Mouse (Mus musculus): ENCODE data around the gene Lrrc56. TPM values are rescaled to one million over a fixed set of nuclear protein-coding genes. Genes with fewer than 3 reads are reported as not detected.
A peak's percentile ranks its signal among the peaks of the same experiment; 100 is the strongest.

Lrrc56 gene
- polyA plus RNA-seq, 2 experiments, result 10.4 to 15.3 TPM

- WGBS (ENCODE audit: insufficient replicate concordance), result 73% methylated on average over 4 of the region's 4 CpGs
- Histone ChIP-seq H3K27me3 (ENCODE audit: control insufficient read depth, insufficient read depth, low read length) (no peaks in the 10 kb centered on the region), H3K4me3 (ENCODE audit: insufficient read depth in 1 of 2, low read depth in 2 of 2, low read length in 2 of 2) (no peak overlapping the region), H3K9ac (replicated peaks) (no peak overlapping the region), H3K27ac (no peak overlapping the region), H3K36me3 (replicated peaks; ENCODE audit: control insufficient read depth, insufficient read depth, low read depth) (no peaks in the 10 kb centered on the region), H3K9me3 (ENCODE audit: control insufficient read depth, low read length) (no peaks in the 10 kb centered on the region), H3K4me2 (ENCODE audit: low read depth) (no peak overlapping the region), H3K4me1 (replicated peaks; ENCODE audit: control insufficient read depth in 2 of 2, insufficient read depth in 2 of 2, low read length in 1 of 2) (peaks cover 19 to 20% of the 10 kb centered on the region in 2 experiments)
- ATAC-seq (ENCODE audit: insufficient read depth) (no peak), DNase-seq (ENCODE audit: low read depth in 3 of 3, low spot score in 3 of 3) (no peak)
- TF ChIP-seq CTCF (IDR thresholded peaks at IDR 0.05; ENCODE audit: low read depth), result peak; percentile 14; the same call in 1 of the 2 replicates
- no peak for TF ChIP-seq EP300 (IDR thresholded peaks at IDR 0.05; ENCODE audit: low read depth)
Measured at GRCm38 (mm10) chr7:141175068-141175467, 18.9 kb upstream of the Lrrc56 start.

GRCm38 (mm10) chr7:141176173-141176572 lies 17.8 kb upstream of the Lrrc56 start:
- ATAC-seq (ENCODE audit: insufficient read depth) (no peak), DNase-seq (ENCODE audit: low read depth in 3 of 3, low spot score in 3 of 3) (peak; percentile 74 to 79 (median 76))
- Histone ChIP-seq H3K27me3 (ENCODE audit: control insufficient read depth, insufficient read depth, low read length) (no peaks in the 10 kb centered on the region), H3K9ac (replicated peaks) (no peak overlapping the region), H3K4me1 (replicated peaks; ENCODE audit: control insufficient read depth in 2 of 2, insufficient read depth in 2 of 2, low read length in 1 of 2) (peaks cover 10 to 11% of the 10 kb centered on the region in 2 experiments), H3K36me3 (replicated peaks; ENCODE audit: control insufficient read depth, insufficient read depth, low read depth) (no peaks in the 10 kb centered on the region), H3K4me3 (ENCODE audit: insufficient read depth in 1 of 2, low read depth in 2 of 2, low read length in 2 of 2) (no peak overlapping the region), H3K4me2 (ENCODE audit: low read depth) (no peak overlapping the region), H3K9me3 (ENCODE audit: control insufficient read depth, low read length) (no peaks in the 10 kb centered on the region), H3K27ac (no peak overlapping the region)
- WGBS (ENCODE audit: insufficient replicate concordance), result 3% methylated on average over 8 of the region's 8 CpGs
- TF ChIP-seq CTCF (IDR thresholded peaks at IDR 0.05; ENCODE audit: low read depth) (peak; percentile 97), EP300 (IDR thresholded peaks at IDR 0.05; ENCODE audit: low read depth) (no peak)

- peaks cover 0 to 6% of the 10 kb centered on the region in 2 experiments; a peak in 2 of 4 replicates for H3K4me1 ChIP-seq (replicated peaks; ENCODE audit: control insufficient read depth in 2 of 2, insufficient read depth in 2 of 2, low read length in 1 of 2)
- H3K9ac ChIP-seq (replicated peaks), result no peak overlapping the region
- H3K4me3 ChIP-seq (ENCODE audit: insufficient read depth in 1 of 2, low read depth in 2 of 2, low read length in 2 of 2), result no peak overlapping the region
- H3K9me3 ChIP-seq (ENCODE audit: control insufficient read depth, low read length), result no peaks in the 10 kb centered on the region
- no peak overlapping the region for H3K27ac ChIP-seq
- no peaks in the 10 kb centered on the region for H3K27me3 ChIP-seq (ENCODE audit: control insufficient read depth, insufficient read depth, low read length)
- WGBS (ENCODE audit: insufficient replicate concordance), result 79% methylated on average over 3 of the region's 3 CpGs
- peaks cover 26% of the 10 kb centered on the region for H3K36me3 ChIP-seq (replicated peaks; ENCODE audit: control insufficient read depth, insufficient read depth, low read depth)
- TF ChIP-seq EP300 (IDR thresholded peaks at IDR 0.05; ENCODE audit: low read depth) (no peak), CTCF (IDR thresholded peaks at IDR 0.05; ENCODE audit: low read depth) (no peak)
- DNase-seq (ENCODE audit: low read depth in 3 of 3, low spot score in 3 of 3) (no peak), ATAC-seq (ENCODE audit: insufficient read depth) (no peak)
- no peak overlapping the region for H3K4me2 ChIP-seq (ENCODE audit: low read depth)
Measured at GRCm38 (mm10) chr7:141188194-141188593, 5.8 kb upstream of the Lrrc56 start.

GRCm38 (mm10) chr7:141188733-141189132 lies 5.2 kb upstream of the Lrrc56 start:
- WGBS (ENCODE audit: insufficient replicate concordance), result 79% methylated on average over 3 of the region's 3 CpGs
- H3K27me3 ChIP-seq (ENCODE audit: control insufficient read depth, insufficient read depth, low read length), result no peaks in the 10 kb centered on the region
- H3K4me3 ChIP-seq (ENCODE audit: insufficient read depth in 1 of 2, low read depth in 2 of 2, low read length in 2 of 2), result no peak overlapping the region
- no peak overlapping the region for H3K9ac ChIP-seq (replicated peaks)
- ATAC-seq (ENCODE audit: insufficient read depth) (no peak), DNase-seq (ENCODE audit: low read depth in 3 of 3, low spot score in 3 of 3) (no peak)
- H3K27ac ChIP-seq, result no peak overlapping the region
- peaks cover 0 to 6% of the 10 kb centered on the region in 2 experiments; a peak in 2 of 4 replicates for H3K4me1 ChIP-seq (replicated peaks; ENCODE audit: control insufficient read depth in 2 of 2, insufficient read depth in 2 of 2, low read length in 1 of 2)
- H3K9me3 ChIP-seq (ENCODE audit: control insufficient read depth, low read length), result no peaks in the 10 kb centered on the region
- no peak overlapping the region for H3K4me2 ChIP-seq (ENCODE audit: low read depth)
- peaks cover 26% of the 10 kb centered on the region for H3K36me3 ChIP-seq (replicated peaks; ENCODE audit: control insufficient read depth, insufficient read depth, low read depth)
- TF ChIP-seq CTCF (IDR thresholded peaks at IDR 0.05; ENCODE audit: low read depth) (no peak), EP300 (IDR thresholded peaks at IDR 0.05; ENCODE audit: low read depth) (no peak)

DNA sequence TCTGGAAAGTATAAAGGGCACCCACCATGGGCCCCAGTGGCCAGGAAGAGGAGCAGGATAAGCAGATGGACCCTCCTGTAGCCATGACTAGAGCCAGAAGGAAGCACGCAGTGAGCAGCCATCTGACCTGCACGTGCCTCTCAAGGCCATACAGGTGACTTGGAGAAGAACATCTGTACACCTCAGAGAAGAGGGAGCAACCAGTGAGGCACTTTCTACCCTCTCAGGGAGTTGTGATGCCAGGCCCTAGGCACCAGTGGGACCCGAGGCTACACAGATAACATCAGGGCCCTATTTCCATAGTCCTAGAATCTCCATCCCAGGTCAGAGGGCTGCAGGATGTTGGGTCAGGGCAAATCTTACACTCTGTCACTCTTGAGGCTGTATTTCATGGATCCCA lies 3.7 kb upstream of the Lrrc56 start:
- Histone ChIP-seq H3K27ac (no peak overlapping the region), H3K4me3 (ENCODE audit: insufficient read depth in 1 of 2, low read depth in 2 of 2, low read length in 2 of 2) (no peak overlapping the region), H3K4me2 (ENCODE audit: low read depth) (no peak overlapping the region), H3K9me3 (ENCODE audit: control insufficient read depth, low read length) (no peaks in the 10 kb centered on the region), H3K4me1 (replicated peaks; ENCODE audit: control insufficient read depth in 2 of 2, insufficient read depth in 2 of 2, low read length in 1 of 2) (peaks cover 3 to 9% of the 10 kb centered on the region in 2 experiments), H3K27me3 (ENCODE audit: control insufficient read depth, insufficient read depth, low read length) (no peaks in the 10 kb centered on the region), H3K9ac (replicated peaks) (no peak overlapping the region), H3K36me3 (replicated peaks; ENCODE audit: control insufficient read depth, insufficient read depth, low read depth) (peaks cover 26% of the 10 kb centered on the region)
- 78% methylated on average over 3 of the region's 3 CpGs for WGBS (ENCODE audit: insufficient replicate concordance)
- ATAC-seq (ENCODE audit: insufficient read depth), result no peak
- no peak for DNase-seq (ENCODE audit: low read depth in 3 of 3, low spot score in 3 of 3)
- TF ChIP-seq EP300 (IDR thresholded peaks at IDR 0.05; ENCODE audit: low read depth) (no peak), CTCF (IDR thresholded peaks at IDR 0.05; ENCODE audit: low read depth) (no peak)
